8 mouse cellular contexts compared by ENCODE assay signal in genomic region chrX:98953941-98954340, GRCm38 (mm10). TPM values are rescaled to one million over a fixed set of nuclear protein-coding genes. Genes with fewer than 3 reads are reported as not detected.
DNase-seq lines count a peak whose midpoint lies in the region; ATAC-seq and TF ChIP-seq lines count a peak whose summit lies in the region.

No protein-coding gene starts in this region.

- ATAC-seq in hindbrain, postnatal 0 days, result no peak
- ATAC-seq in hindbrain, embryonic 12.5 days (ENCODE audit: low FRiP score), result no peak
- no peak; the same call in 1 of the 2 replicates for ATAC-seq in embryonic facial prominence, embryonic 11.5 days (replicated peaks; ENCODE audit: insufficient number of reproducible peaks, low FRiP score, low TSS enrichment, low read depth)
- peak; percentile 49; the same call in 1 of the 2 replicates for ATAC-seq in neural tube, embryonic 14.5 days (ENCODE audit: low read depth)

- no peak overlapping the region for H3ac ChIP-seq in C2C12 (ENCODE audit: control insufficient read depth, insufficient read length, low read depth)

- no peak overlapping the region for H3K4me2 ChIP-seq in hindbrain, postnatal 0 days (ENCODE audit: low read depth, low read length)
- no peak overlapping the region for H3K4me2 ChIP-seq in hindbrain, embryonic 12.5 days (replicated peaks)
- no peak overlapping the region for H3K4me2 ChIP-seq in embryonic facial prominence, embryonic 11.5 days (ENCODE audit: low read depth, low read length)
- no peak overlapping the region for H3K4me2 ChIP-seq in neural tube, embryonic 14.5 days (ENCODE audit: low read depth, low read length)

- no peaks in the 10 kb centered on the region for H3K4me1 ChIP-seq in hindbrain, postnatal 0 days (ENCODE audit: insufficient read depth, low read length)
- H3K4me1 ChIP-seq in hindbrain, embryonic 12.5 days, result no peaks in the 10 kb centered on the region
- H3K4me1 ChIP-seq in embryonic facial prominence, embryonic 11.5 days (ENCODE audit: control insufficient read depth, insufficient read depth, low read length), result no peaks in the 10 kb centered on the region
- H3K4me1 ChIP-seq in neural tube, embryonic 14.5 days (ENCODE audit: control insufficient read depth, insufficient read depth, low read length), result no peaks in the 10 kb centered on the region

- no peak overlapping the region for H3K27ac ChIP-seq in hindbrain, postnatal 0 days
- no peak overlapping the region for H3K27ac ChIP-seq in hindbrain, embryonic 12.5 days
- H3K27ac ChIP-seq in embryonic facial prominence, embryonic 11.5 days (replicated peaks; ENCODE audit: low read depth, low read length), result no peak overlapping the region
- H3K27ac ChIP-seq in neural tube, embryonic 14.5 days (ENCODE audit: low read depth, low read length), result no peak overlapping the region

- H3K79me2 ChIP-seq in C2C12 (ENCODE audit: control insufficient read depth, insufficient read depth), result no peaks in the 10 kb centered on the region

- peak; percentile 66 for DNase-seq in hindbrain, postnatal 0 days (ENCODE audit: low spot score)
- DNase-seq in MEL-GATA-1-ER (ENCODE audit: extremely low read depth, low read depth), result peak; percentile 29
- DNase-seq in embryonic facial prominence, embryonic 11.5 days (ENCODE audit: low spot score), result peak; percentile 68
- DNase-seq in urinary bladder, postnatal 14 days (ENCODE audit: low spot score), result no peak
- DNase-seq in left cerebral cortex, adult 11 months (ENCODE audit: low spot score), result no peak

- H3K9me3 ChIP-seq in hindbrain, postnatal 0 days (ENCODE audit: low read length), result no peaks in the 10 kb centered on the region
- H3K9me3 ChIP-seq in hindbrain, embryonic 12.5 days (replicated peaks), result no peaks in the 10 kb centered on the region
- H3K9me3 ChIP-seq in embryonic facial prominence, embryonic 11.5 days (replicated peaks; ENCODE audit: control insufficient read depth, low read length), result no peaks in the 10 kb centered on the region
- H3K9me3 ChIP-seq in neural tube, embryonic 14.5 days (ENCODE audit: control insufficient read depth, low read length), result no peaks in the 10 kb centered on the region

- H3K36me3 ChIP-seq in hindbrain, postnatal 0 days (ENCODE audit: insufficient read depth, low read length), result no peaks in the 10 kb centered on the region
- H3K36me3 ChIP-seq in hindbrain, embryonic 12.5 days, result no peaks in the 10 kb centered on the region
- H3K36me3 ChIP-seq in C2C12 (ENCODE audit: control insufficient read depth, insufficient read depth), result no peaks in the 10 kb centered on the region
- no peaks in the 10 kb centered on the region for H3K36me3 ChIP-seq in embryonic facial prominence, embryonic 11.5 days (replicated peaks; ENCODE audit: control insufficient read depth, insufficient read depth, low read depth, low read length)
- H3K36me3 ChIP-seq in neural tube, embryonic 14.5 days (ENCODE audit: control insufficient read depth, insufficient read depth, low read length), result no peaks in the 10 kb centered on the region

- no peaks in the 10 kb centered on the region for H3K79me3 ChIP-seq in C2C12 (ENCODE audit: low read depth)

- peak; percentile 69 for TF ChIP-seq CTCF in hindbrain, postnatal 0 days (IDR thresholded peaks at IDR 0.05; ENCODE audit: low read depth)
- peak; percentile 14 for TF ChIP-seq CTCF in C2C12 (IDR thresholded peaks at IDR 0.05; ENCODE audit: control insufficient read depth, insufficient read depth, insufficient read length)

- no peak overlapping the region for H3K4me3 ChIP-seq in hindbrain, postnatal 0 days (ENCODE audit: low read length)
- no peak overlapping the region for H3K4me3 ChIP-seq in hindbrain, embryonic 12.5 days
- no peak overlapping the region for H3K4me3 ChIP-seq in C2C12 (ENCODE audit: insufficient read depth, poor library complexity, severe bottlenecking)
- no peak overlapping the region for H3K4me3 ChIP-seq in embryonic facial prominence, embryonic 11.5 days (ENCODE audit: low read depth, low read length)
- no peak overlapping the region for H3K4me3 ChIP-seq in neural tube, embryonic 14.5 days (ENCODE audit: low read depth, low read length)

- no peaks in the 10 kb centered on the region for H3K27me3 ChIP-seq in hindbrain, postnatal 0 days (ENCODE audit: insufficient read depth, low read length)
- H3K27me3 ChIP-seq in hindbrain, embryonic 12.5 days, result no peaks in the 10 kb centered on the region
- H3K27me3 ChIP-seq in C2C12 (ENCODE audit: control insufficient read depth, insufficient read depth, insufficient read length), result no peaks in the 10 kb centered on the region
- H3K27me3 ChIP-seq in embryonic facial prominence, embryonic 11.5 days (ENCODE audit: control insufficient read depth, insufficient read depth, low read length), result no peaks in the 10 kb centered on the region
- no peaks in the 10 kb centered on the region for H3K27me3 ChIP-seq in neural tube, embryonic 14.5 days (ENCODE audit: control insufficient read depth, insufficient read depth, low read length)

- no peak overlapping the region for H3K9ac ChIP-seq in hindbrain, postnatal 0 days (replicated peaks; ENCODE audit: low read length)
- no peak overlapping the region for H3K9ac ChIP-seq in hindbrain, embryonic 12.5 days
- H3K9ac ChIP-seq in embryonic facial prominence, embryonic 11.5 days (replicated peaks; ENCODE audit: low read length), result no peak overlapping the region
- H3K9ac ChIP-seq in neural tube, embryonic 14.5 days (replicated peaks; ENCODE audit: low read depth, low read length), result no peak overlapping the region

- WGBS in hindbrain, postnatal 0 days, result 25% methylated on average over 6 of the region's 6 CpGs
- 27% methylated on average over 6 of the region's 6 CpGs for WGBS in hindbrain, embryonic 12.5 days
- WGBS in embryonic facial prominence, embryonic 11.5 days, result 26% methylated on average over 5 of the region's 6 CpGs
- 14% methylated on average over 6 of the region's 6 CpGs for WGBS in neural tube, embryonic 14.5 days

TF ChIP-seq in C2C12, 6 proteins besides CTCF, POLR2A, EP300 and RAD21:
- TF ChIP-seq USF1 (IDR thresholded peaks at IDR 0.05; ENCODE audit: low read depth) (no peak), FOSL1 (IDR thresholded peaks at IDR 0.05; ENCODE audit: insufficient read depth, low read length, poor library complexity, severe bottlenecking) (no peak), CEBPB (IDR thresholded peaks at IDR 0.05; ENCODE audit: low read depth) (no peak), MAX (IDR thresholded peaks at IDR 0.05) (no peak), MYOG (IDR thresholded peaks at IDR 0.05; ENCODE audit: control insufficient read depth, extremely low read depth, insufficient read length) (no peak), MYOD1 (IDR thresholded peaks at IDR 0.05; ENCODE audit: control insufficient read depth, insufficient read length, low read depth) (no peak)
TF ChIP-seq in C2C12: peak in this region for 0.

RNA-seq across cellular contexts. Expression of gene Yipf6, which starts 17.8 kb away (rescaled TPM):
- total RNA-seq in hindbrain, postnatal 0 days (2014; rRNA removed), result 26.3 and 30.0 TPM in 2 replicates
- polyA plus RNA-seq in hindbrain, postnatal 0 days (2015; fragmentation: Nextera tagmentation; extraction: Ambion mirVana), result 15.5 and 17.0 TPM in 2 replicates
- polyA plus RNA-seq in hindbrain, embryonic 12.5 days (2016; fragmentation: Nextera tagmentation; extraction: Ambion mirVana), result 21.1 and 23.0 TPM in 2 replicates
- 11.3 TPM for polyA plus RNA-seq in C2C12 (2012; fragmentation: generic; extraction: Trizol)
- 16.6 TPM in 2 replicates for polyA plus RNA-seq in embryonic facial prominence, embryonic 11.5 days (2014; fragmentation: Nextera tagmentation; extraction: Ambion mirVana)
- polyA plus RNA-seq in neural tube, embryonic 14.5 days (2014; fragmentation: Nextera tagmentation; extraction: Ambion mirVana), result 22.2 and 24.7 TPM in 2 replicates

RNA-seq across cellular contexts. Expression of gene Stard8, which starts 49.1 kb away (rescaled TPM):
- total RNA-seq in hindbrain, postnatal 0 days (2014; rRNA removed), result 8.2 and 13.0 TPM in 2 replicates
- polyA plus RNA-seq in hindbrain, postnatal 0 days (2015; fragmentation: Nextera tagmentation; extraction: Ambion mirVana), result 4.2 and 4.6 TPM in 2 replicates
- polyA plus RNA-seq in hindbrain, embryonic 12.5 days (2016; fragmentation: Nextera tagmentation; extraction: Ambion mirVana), result 21.0 and 22.1 TPM in 2 replicates
- polyA plus RNA-seq in C2C12 (2012; fragmentation: generic; extraction: Trizol), result not detected
- 5.0 and 6.5 TPM in 2 replicates for polyA plus RNA-seq in embryonic facial prominence, embryonic 11.5 days (2014; fragmentation: Nextera tagmentation; extraction: Ambion mirVana)
- 1.4 and 5.1 TPM in 2 replicates for polyA plus RNA-seq in neural tube, embryonic 14.5 days (2014; fragmentation: Nextera tagmentation; extraction: Ambion mirVana)

Comparison
In these comparisons a context has a peak if more than half of its experiments do, and no peak if none do; other contexts are left out.
1. DNase-seq: peak in hindbrain, postnatal 0 days (single experiment), MEL-GATA-1-ER (single experiment) and embryonic facial prominence, embryonic 11.5 days (single experiment); none in urinary bladder, postnatal 14 days (single experiment) and left cerebral cortex, adult 11 months (single experiment).